Mouse (Mus musculus): ENCODE measurements around the gene Nxpe3. TPM values are rescaled to one million over a fixed set of nuclear protein-coding genes. Genes with fewer than 3 reads are reported as not detected.
"Not testable (repeated sequence)": the region's sequence is repeated elsewhere in the genome, so short reads cannot be mapped to it uniquely, and the experiment has no call there.

Nxpe3 gene
- polyA plus RNA-seq, 1 experiment from 2014 or later = 0.95 TPM

- no peaks in the 10 kb centered on the region for H3K4me1 ChIP-seq
- peaks cover 16% of the 10 kb centered on the region for H3K36me3 ChIP-seq
- no peak for DNase-seq (ENCODE audit: low spot score)
- no peaks in the 10 kb centered on the region for H3K27me3 ChIP-seq (ENCODE audit: low read depth, poor library complexity, severe bottlenecking)
- no peak overlapping the region for H3K27ac ChIP-seq (replicated peaks)
- H3K4me3 ChIP-seq = no peak overlapping the region
- WGBS = 85% methylated on average over 11 of the region's 11 CpGs
- H3K9me3 ChIP-seq (replicated peaks) = no peaks in the 10 kb centered on the region
Measured at GRCm38 (mm10) chr16:55884246-55884645, 10.8 kb downstream of the Nxpe3 start.

GRCm38 (mm10) chr16:55876025-55876424 is 19.1 kb downstream of the Nxpe3 start:
- Histone ChIP-seq H3K27me3 (ENCODE audit: low read depth, poor library complexity, severe bottlenecking) (no peaks in the 10 kb centered on the region), H3K4me1 (no peaks in the 10 kb centered on the region), H3K27ac (replicated peaks) (no peak overlapping the region), H3K4me3 (no peak overlapping the region), H3K36me3 (no peaks in the 10 kb centered on the region), H3K9me3 (replicated peaks) (no peaks in the 10 kb centered on the region)
- 82% methylated on average over 6 of the region's 6 CpGs for WGBS
- DNase-seq (ENCODE audit: low spot score) = no peak

- 67% methylated on average over 4 of the region's 4 CpGs for WGBS
- Histone ChIP-seq H3K4me1 (no peaks in the 10 kb centered on the region), H3K36me3 (peaks cover 16% of the 10 kb centered on the region), H3K27me3 (ENCODE audit: low read depth, poor library complexity, severe bottlenecking) (no peaks in the 10 kb centered on the region), H3K9me3 (replicated peaks) (no peaks in the 10 kb centered on the region), H3K4me3 (no peak overlapping the region), H3K27ac (replicated peaks) (no peak overlapping the region)
- no peak for DNase-seq (ENCODE audit: low spot score)
Measured at GRCm38 (mm10) chr16:55863832-55864231, 31.3 kb downstream of the Nxpe3 start.

GRCm38 (mm10) chr16:55863149-55863815 is 31.8 kb downstream of the Nxpe3 start:
- H3K4me1 ChIP-seq = no peaks in the 10 kb centered on the region
- peak; percentile 57 for DNase-seq (ENCODE audit: low spot score)
- H3K4me3 ChIP-seq = no peak overlapping the region
- peaks cover 17% of the 10 kb centered on the region for H3K36me3 ChIP-seq
- H3K27me3 ChIP-seq (ENCODE audit: low read depth, poor library complexity, severe bottlenecking) = no peaks in the 10 kb centered on the region
- H3K27ac ChIP-seq (replicated peaks) = no peak overlapping the region
- no peaks in the 10 kb centered on the region for H3K9me3 ChIP-seq (replicated peaks)
- WGBS = 33% methylated on average over 7 of the region's 7 CpGs

GRCm38 (mm10) chr16:55861104-55861503 is 34.0 kb downstream of the Nxpe3 start:
- DNase-seq (ENCODE audit: low spot score) = no peak

DNA sequence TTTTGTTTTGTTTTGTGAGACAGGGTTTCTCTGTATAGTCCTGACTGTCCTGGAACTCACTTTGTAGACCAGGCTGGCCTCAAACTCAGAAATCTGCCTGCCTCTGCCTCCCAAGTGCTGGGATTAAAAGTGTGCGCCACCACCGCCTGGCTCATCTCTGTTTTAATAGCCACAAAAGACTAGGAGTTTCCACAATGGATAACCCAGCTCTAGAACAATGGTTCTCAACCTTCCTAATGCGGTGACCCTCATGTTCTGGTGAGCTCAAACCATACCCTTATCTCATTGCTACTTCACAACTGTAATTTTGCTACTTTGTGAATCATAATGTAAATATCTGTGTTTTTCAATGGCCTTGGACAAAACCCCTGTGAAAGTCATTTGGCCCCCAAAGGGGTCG is 35.7 kb downstream of the Nxpe3 start:
- H3K4me3 ChIP-seq; H3K27me3 ChIP-seq (ENCODE audit: low read depth, poor library complexity, severe bottlenecking); H3K27ac ChIP-seq (replicated peaks); H3K4me1 ChIP-seq; H3K9me3 ChIP-seq (replicated peaks); DNase-seq (ENCODE audit: low spot score): not testable (repeated sequence)
- peaks cover 16% of the 10 kb centered on the region for H3K36me3 ChIP-seq
- 96% methylated on average over 4 of the region's 4 CpGs for WGBS

More at GRCm38 (mm10) chr16:55861104-55861503, 34.0 kb downstream of the Nxpe3 start:
- Histone ChIP-seq H3K9me3 (replicated peaks) (no peaks in the 10 kb centered on the region), H3K4me3 (no peak overlapping the region), H3K27me3 (ENCODE audit: low read depth, poor library complexity, severe bottlenecking) (no peaks in the 10 kb centered on the region), H3K4me1 (no peaks in the 10 kb centered on the region), H3K27ac (replicated peaks) (no peak overlapping the region), H3K36me3 (peaks cover 19% of the 10 kb centered on the region)
- 93% methylated on average over 3 of the region's 3 CpGs for WGBS

DNA sequence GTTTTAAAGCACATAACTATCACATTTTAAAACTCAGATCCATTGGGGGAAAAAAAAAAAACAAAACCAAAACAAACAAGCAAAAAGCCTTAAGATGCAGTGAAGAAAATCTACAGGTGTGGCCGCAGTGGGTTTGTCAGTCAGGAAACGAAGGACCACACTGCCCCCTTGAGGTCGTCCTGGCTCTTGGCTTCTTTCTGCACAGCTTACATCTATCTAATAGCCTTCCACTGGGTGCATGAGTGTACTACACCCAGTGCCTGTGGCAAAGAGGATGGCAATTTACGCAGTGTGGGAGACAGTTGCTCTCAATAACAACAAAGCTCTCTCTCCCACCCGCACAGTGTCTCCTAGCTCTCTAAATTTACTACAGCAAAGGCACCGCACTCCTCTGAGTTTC is 36.6 kb downstream of the Nxpe3 start:
- H3K36me3 ChIP-seq = peaks cover 16% of the 10 kb centered on the region
- WGBS = 64% methylated on average over 6 of the region's 6 CpGs
- no peaks in the 10 kb centered on the region for H3K4me1 ChIP-seq

DNA sequence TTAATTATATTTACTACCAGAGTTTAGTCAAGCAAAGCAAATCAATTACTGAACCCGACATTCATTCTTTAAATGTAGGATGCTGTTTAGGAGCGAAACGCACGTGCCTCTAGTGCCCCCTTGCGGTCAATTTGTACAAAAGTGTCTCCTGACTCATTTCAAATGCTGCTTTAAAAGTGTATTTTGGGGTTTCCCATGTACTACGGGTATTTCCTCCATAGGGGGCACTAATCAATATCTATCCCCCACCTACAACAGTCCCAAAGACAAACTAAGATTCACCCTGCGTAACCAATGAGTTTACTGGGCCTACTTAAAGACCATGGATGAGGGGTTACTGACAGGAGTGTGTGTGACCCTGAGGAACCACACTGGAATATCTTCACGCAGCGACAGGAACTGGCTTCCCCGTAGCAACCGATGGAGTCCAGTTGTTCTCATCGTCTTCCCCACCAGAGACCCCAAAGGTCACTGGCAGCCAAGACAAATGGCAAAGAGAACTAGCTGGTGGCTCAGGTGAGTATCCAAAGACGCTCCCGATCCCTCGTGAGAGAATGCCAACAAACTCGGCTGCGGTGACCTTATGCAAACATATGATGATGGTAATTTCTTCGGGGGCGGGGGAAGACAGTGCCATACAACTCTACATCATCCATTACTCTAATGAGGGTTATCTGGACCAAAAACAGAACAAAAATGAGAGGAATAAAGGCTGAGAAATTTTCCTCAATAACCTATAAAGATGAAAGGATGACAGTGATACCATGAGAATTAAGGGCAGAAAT is 42.0 kb downstream of the Nxpe3 start:
- H3K27ac ChIP-seq (replicated peaks) = no peak overlapping the region
- WGBS = 62% methylated on average over 19 of the region's 19 CpGs
- H3K9me3 ChIP-seq (replicated peaks) = no peaks in the 10 kb centered on the region
- H3K36me3 ChIP-seq = peaks cover 10% of the 10 kb centered on the region; the same call in 1 of the 2 replicates
- no peaks in the 10 kb centered on the region for H3K4me1 ChIP-seq
- no peak overlapping the region for H3K4me3 ChIP-seq
- no peaks in the 10 kb centered on the region for H3K27me3 ChIP-seq (ENCODE audit: low read depth, poor library complexity, severe bottlenecking)
- DNase-seq (ENCODE audit: low spot score) = peak; percentile 65

More for the DNA sequence above, 36.6 kb downstream of the Nxpe3 start:
- DNase-seq (ENCODE audit: low spot score) = peak; percentile 38
- no peak overlapping the region for H3K27ac ChIP-seq (replicated peaks)
- no peaks in the 10 kb centered on the region for H3K27me3 ChIP-seq (ENCODE audit: low read depth, poor library complexity, severe bottlenecking)
- H3K4me3 ChIP-seq = no peak overlapping the region
- no peaks in the 10 kb centered on the region for H3K9me3 ChIP-seq (replicated peaks)

DNA sequence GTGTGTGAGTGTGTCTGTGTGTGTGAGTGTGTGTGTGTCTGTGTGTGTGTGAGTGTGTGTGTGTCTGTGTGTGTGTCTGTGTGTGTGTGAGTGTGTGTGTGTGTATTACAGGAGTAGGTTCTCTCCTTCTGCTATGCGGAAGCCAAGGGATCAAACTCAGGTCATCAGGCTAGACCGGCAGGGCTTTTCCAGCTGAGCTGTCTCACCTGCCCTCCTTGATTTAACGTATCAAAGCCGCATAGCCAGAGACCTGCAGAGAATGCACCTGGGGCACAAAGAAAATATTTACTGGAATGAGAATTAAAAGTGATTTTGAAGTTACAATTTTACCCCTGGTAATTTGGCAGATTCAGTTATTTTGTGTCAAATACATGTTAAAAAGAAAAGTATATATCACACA is 42.6 kb downstream of the Nxpe3 start:
- no peak for DNase-seq (ENCODE audit: low spot score)
- H3K4me3 ChIP-seq = no peak overlapping the region
- WGBS = 53% methylated on average over 4 of the region's 4 CpGs

GRCm38 (mm10) chr16:55850485-55850884 is 44.6 kb downstream of the Nxpe3 start:
- no peak for DNase-seq (ENCODE audit: low spot score)
- Histone ChIP-seq H3K27me3 (ENCODE audit: low read depth, poor library complexity, severe bottlenecking) (no peaks in the 10 kb centered on the region), H3K36me3 (0 out of 2 replicates have a peak, but pooled peaks cover 3% of the 10 kb centered on the region), H3K4me1 (no peaks in the 10 kb centered on the region), H3K4me3 (no peak overlapping the region), H3K9me3 (replicated peaks) (0 out of 2 replicates have a peak, but pooled peaks cover 3% of the 10 kb centered on the region), H3K27ac (replicated peaks) (no peak overlapping the region)
- WGBS = 89% methylated on average over 3 of the region's 3 CpGs

More for the DNA sequence above, 42.6 kb downstream of the Nxpe3 start:
- H3K27me3 ChIP-seq (ENCODE audit: low read depth, poor library complexity, severe bottlenecking) = no peaks in the 10 kb centered on the region
- no peak overlapping the region for H3K27ac ChIP-seq (replicated peaks)
- no peaks in the 10 kb centered on the region for H3K9me3 ChIP-seq (replicated peaks)
- no peaks in the 10 kb centered on the region for H3K4me1 ChIP-seq
- H3K36me3 ChIP-seq = peaks cover 10% of the 10 kb centered on the region; the same call in 1 of the 2 replicates

DNA sequence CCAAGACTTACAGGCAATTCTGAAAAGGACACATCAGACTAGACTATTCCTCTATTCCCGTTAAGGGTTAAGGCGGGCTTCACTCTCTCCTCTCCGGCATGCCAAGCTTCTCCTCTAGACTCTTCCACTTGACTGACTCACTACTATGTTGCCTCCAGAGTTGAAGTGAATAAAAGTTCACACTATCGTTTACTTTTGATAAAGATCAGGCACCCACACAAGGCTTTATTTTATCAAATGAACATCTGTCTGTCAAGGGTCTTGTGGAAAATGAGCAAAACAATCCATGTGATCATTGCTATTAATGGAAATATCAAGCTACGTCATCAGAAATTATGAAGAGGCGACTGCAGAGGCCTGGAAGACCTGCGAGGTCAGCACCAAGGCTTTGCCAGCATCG is 47.4 kb downstream of the Nxpe3 start:
- DNase-seq (ENCODE audit: low spot score) = no peak
- Histone ChIP-seq H3K36me3 (peaks cover 17% of the 10 kb centered on the region), H3K4me1 (no peaks in the 10 kb centered on the region), H3K4me3 (no peak overlapping the region), H3K27me3 (ENCODE audit: low read depth, poor library complexity, severe bottlenecking) (no peaks in the 10 kb centered on the region), H3K9me3 (replicated peaks) (0 out of 2 replicates have a peak, but pooled peaks cover 8% of the 10 kb centered on the region), H3K27ac (replicated peaks) (no peak overlapping the region)
- 88% methylated on average over 8 of the region's 8 CpGs for WGBS

- DNase-seq (ENCODE audit: low spot score) = no peak
- H3K4me1 ChIP-seq = no peaks in the 10 kb centered on the region
- 94% methylated on average over 3 of the region's 3 CpGs for WGBS
- no peak overlapping the region for H3K4me3 ChIP-seq
- no peak overlapping the region for H3K27ac ChIP-seq (replicated peaks)
- H3K9me3 ChIP-seq (replicated peaks) = 0 out of 2 replicates have a peak, but pooled peaks cover 8% of the 10 kb centered on the region
- no peaks in the 10 kb centered on the region for H3K27me3 ChIP-seq (ENCODE audit: low read depth, poor library complexity, severe bottlenecking)
- peaks cover 17% of the 10 kb centered on the region for H3K36me3 ChIP-seq
Measured at GRCm38 (mm10) chr16:55844847-55845246, 50.2 kb downstream of the Nxpe3 start.

GRCm38 (mm10) chr16:55843919-55844318 is 51.2 kb downstream of the Nxpe3 start:
- Histone ChIP-seq H3K4me1 (peaks cover 3% of the 10 kb centered on the region), H3K27me3 (ENCODE audit: low read depth, poor library complexity, severe bottlenecking) (no peaks in the 10 kb centered on the region), H3K4me3 (no peak overlapping the region), H3K9me3 (replicated peaks) (0 out of 2 replicates have a peak, but pooled peaks cover 8% of the 10 kb centered on the region), H3K27ac (replicated peaks) (no peak overlapping the region), H3K36me3 (peaks cover 17% of the 10 kb centered on the region)
- 92% methylated on average over 12 of the region's 12 CpGs for WGBS
- DNase-seq (ENCODE audit: low spot score) = no peak
